Mouse (Mus musculus): Measurements from ENCODE around the gene Gdpd3.

Gdpd3 gene

GRCm38 (mm10) chr7:126807405-126807804, 41.3 kb downstream of the Gdpd3 start:
- in situ Hi-C loops (cut with MboI), result no loop called here

DNA sequence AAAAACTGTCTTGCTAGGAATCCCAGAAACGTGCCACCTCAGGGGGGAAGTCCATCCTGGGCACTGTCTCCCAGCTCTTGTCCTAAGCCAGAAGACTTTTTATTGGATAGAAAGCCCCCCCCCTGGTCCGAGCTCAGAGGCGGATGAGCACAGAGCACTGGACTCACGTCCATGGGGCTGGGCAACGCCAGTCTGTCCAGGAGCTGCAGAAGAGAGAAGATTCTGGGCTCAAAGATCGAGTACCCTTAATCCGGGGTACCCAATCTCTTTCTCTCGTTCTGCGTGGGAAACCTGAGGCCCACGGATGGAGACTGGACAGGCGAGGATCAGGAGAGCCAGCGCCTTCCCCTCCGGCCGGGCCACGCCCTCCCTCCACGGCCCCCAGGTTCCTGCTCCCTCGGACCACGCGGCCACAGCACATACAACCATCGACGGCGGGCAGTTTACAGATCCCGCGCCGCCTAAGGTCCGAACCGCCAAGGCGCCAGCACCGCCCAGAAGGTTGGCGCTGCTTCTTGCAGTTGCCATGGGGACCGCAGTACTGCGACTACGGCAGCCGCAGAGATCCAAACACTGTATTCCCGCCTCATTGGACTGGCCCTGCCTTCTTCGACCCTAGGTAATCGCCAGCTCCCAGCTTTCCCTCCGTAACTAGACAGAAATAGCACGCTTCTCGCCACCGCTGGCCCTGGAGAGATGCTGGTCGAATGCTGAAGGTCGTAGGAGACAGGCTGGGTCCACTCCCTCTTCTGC, 42.7 kb downstream of the Gdpd3 start:
- in situ Hi-C loops (cut with MboI), result no loop called here

DNA sequence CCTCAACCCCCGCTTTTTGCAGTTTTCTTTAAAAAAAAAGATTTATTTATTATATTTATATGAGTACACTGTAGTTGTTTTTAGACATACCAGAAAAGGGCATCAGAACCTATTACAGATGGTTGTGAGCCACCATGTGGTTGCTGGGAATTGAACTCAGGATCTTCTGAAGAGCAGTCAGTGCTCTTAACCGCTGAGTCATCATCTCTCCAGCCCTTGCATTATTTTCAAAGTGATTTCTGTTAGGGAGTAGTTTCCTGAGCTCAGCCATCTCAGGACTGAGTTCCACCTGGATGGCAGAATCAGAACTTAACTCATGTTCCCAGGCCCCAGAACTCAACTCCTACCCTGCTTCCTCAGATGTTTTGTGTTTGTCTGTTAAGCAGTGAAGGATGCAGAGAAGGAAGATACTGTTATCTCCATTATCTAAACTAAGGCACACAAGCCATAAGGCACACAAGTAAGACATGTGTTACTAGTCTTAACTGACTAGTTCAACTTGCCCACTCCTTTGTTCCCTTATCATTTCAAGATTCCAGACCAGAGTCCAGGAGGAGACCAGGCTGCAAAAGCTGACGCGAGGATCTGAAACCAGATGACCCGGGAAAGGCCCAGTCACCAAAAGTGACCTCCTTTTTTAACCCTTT, 43.7 kb downstream of the Gdpd3 start:
- in situ Hi-C loops (cut with MboI), result no loop called here

DNA sequence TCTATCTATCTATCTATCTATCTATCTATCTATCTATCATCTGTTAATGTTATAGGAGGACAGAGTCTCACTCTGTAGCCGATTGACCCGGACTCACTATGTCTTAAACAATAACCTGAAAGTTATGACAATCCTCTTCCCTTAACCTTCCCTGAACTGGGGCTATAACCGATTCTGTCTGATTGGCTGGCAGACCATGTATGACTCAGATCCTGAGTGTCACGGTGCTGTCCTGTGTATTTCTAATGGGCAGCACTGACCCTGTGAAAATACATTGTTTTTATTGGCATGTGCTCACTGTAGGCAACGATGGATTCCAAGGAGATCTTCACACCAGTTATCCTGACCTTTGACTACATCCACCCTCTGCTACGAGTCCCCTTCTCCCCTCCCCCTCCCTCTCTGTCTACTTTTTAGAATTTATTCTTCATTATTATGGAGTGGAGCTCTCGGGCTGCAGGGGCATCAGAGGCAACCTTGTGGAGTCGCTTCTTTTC, 49.6 kb downstream of the Gdpd3 start:
- in situ Hi-C loops (cut with MboI), result no loop called here

DNA sequence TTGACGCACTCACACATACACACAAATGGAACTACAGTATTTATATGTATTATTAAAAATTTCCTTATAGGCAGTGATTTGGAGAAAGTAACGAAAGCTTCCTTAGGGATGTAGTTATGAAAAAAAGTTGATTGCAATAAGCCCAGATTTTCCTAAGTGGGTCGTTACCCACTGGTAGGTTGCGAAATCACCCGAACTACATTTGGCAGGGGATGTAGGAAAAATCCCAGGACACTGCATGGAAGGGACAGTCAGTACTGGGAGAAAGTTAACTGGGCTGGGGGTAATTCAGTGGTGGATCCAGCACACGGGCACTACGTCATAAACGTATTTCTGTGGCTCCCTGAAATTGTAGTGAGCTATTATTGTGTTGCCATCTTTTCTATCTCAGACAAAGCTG, 50.4 kb downstream of the Gdpd3 start:
- in situ Hi-C loops (cut with MboI), result no loop called here

DNA sequence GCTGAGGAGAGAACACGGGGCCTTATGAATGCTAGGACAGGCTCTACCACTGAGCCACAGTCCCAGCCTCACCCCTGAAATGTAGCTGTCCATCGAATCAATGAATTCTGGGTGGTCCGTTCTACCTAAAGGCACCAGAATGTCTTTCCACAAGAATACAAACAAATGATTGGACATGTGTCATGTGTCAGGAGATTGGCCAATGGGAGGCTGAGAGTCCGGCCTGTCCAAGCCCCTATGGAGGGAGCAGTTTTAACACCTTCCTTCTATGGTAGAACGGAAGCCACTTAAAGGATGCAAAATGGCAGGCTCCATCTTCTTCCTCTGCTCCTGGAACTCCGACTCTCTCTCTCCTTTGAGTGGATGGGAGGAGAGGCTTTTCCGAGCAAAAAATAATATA, 51.5 kb downstream of the Gdpd3 start:
- in situ Hi-C loops (cut with MboI), result no loop called here

DNA sequence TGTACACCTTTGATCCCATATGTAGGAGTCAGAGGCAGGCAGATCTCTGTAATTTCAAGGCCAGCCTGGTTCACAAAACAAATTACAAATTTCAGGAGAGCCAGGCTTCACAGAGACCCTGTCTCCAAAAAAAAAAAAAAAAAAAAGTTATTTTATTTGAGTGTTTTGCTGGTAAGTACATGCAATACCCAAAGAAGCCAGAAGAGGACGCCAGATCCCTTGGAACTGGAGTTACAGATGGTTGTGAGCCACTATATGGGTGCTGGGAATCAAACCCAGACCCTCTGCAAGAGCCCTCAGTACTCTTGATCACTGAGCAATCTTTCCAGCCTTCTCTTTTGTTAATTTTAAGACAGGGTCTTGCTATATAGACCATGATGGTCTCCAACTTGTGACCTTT, 52.7 kb downstream of the Gdpd3 start:
- in situ Hi-C loops (cut with MboI), result no loop called here

- in situ Hi-C loops (cut with MboI), result no loop called here
Measured at GRCm38 (mm10) chr7:126821835-126822511, 55.8 kb downstream of the Gdpd3 start.

DNA sequence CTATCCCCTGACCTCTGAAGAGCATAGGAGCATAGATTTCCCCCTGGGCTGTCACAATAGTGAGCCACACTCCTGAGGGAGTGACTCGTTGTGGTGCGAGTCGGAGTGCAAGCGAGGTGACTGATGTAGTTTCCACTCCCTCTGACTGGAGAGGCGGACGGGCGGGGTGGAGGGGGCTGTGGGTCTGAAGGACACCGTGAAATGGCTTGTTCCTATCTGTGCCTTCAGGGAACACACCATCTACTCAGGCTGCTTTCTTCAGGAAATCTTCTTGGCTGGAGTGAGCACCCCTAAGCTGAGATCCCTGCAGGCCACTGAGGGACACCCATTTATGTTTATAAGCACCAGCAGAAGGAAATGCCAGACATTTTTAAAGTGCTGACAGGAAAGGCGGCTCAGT, 56.6 kb downstream of the Gdpd3 start:
- in situ Hi-C loops (cut with MboI), result no loop called here

DNA sequence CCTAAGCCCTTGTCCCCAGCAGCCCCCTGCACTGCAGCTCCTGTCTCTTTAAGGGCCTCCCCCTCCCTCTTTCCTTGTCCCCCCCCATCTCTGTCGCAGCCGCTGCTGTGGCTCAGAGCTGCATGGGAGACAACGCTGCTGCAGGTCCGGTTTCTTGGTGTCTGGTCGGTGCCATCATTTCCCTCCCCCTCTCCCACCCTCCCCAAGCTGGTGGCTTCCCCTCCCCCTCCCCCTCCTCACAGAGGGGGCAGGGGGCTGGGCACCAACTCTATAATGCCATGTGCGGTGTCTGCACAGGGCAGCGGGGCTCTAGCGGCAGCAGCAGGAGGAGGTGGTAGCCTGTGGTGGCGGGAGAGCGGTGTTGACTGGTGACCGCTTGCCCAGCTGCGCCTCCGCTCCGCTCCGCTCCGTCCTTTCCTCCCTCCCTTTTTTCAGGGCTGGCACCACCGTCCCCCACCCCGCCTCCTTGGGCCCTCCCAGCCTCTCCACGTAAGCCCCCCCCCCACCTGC, 57.1 kb downstream of the Gdpd3 start:
- in situ Hi-C loops (cut with MboI), result no loop called here

GRCm38 (mm10) chr7:126823940-126824339, 57.8 kb downstream of the Gdpd3 start:
- in situ Hi-C loops (cut with MboI), result no loop called here
